Mouse (Mus musculus): ENCODE data around the gene Calcoco1.

The Calcoco1 gene

DNA sequence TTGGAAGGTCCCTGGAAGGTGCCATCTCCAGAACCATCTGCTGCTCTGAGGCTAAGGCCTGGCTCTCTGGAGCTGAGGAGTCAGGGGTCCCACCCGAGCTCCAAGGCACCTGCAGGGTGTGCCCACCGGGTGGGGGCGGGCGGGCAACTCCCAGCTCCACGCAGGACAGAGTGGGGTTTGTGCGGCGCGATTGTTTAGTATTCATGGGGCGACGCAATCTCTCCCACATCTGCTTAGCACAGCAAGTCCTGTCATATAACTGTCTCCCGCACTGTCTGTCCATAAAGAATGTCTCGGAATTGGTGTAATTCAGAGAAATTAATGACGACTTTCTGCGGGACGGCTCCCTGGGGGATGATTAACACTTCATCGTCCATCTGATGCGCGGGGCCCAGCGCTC, 15.1 kb upstream of the Calcoco1 start:
- DNase-seq (ENCODE audit: low spot score in 2 of 2) = no peak

DNA sequence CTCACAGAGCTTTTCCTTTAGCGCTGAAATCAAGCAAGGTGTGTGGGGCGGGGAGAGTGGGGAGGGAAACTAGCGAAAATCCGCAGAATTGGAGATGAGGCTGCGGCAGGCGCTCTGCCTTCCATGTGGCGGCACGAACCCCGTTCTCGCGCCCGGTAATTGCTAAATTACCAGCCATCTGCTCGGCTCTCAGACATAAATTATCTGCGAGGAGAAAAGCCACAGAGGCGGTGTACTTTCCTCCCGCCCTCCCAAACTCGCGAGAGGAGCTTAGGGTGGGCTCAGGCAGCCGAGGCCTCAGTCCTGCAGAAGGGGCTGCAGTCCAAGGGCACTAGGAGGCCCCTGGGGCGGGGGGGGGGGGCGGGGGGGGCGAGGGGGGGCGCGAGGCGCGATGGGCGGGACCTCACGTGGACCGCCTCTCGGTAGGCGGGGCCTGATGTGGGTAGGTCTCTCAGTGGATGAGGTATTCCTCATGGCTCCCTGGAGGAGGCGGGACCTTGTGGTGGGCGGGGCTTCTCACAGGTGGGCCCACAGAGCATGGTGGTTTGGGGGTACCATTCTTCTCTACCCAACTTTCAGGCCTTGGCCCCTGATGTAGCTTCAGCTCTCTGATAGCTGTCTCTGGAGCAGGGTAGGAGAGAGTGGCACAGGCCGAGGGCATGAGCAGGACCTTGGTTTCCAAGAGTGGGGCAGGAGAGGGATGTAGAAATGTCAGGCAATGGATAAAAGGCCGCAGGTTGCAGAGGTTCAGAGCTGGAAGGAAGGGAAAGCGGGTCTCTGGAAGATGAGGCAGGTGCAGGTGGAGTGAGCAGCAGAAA, 14.4 kb upstream of the Calcoco1 start:
- DNase-seq (ENCODE audit: low spot score in 2 of 2) = no peak

DNA sequence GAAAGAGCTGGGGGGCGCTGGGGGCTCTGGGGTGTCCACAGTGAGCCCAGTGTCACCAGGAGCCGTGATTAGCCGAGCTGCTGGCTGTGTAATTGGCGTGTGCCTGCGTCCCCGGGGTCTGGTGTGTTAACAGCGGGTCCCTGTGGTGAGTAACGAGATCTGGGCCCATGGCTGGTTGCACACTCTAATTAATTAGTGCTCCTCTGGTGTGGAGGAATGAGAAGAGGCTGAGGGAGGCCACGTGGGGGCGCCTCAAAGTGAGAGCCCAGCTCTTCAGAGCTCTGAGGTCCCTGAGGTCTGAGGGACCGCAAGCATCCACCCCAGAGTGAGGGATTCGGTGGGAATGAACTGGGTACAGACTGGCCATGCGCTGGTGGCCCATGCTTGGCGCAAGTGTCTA, 13.1 kb upstream of the Calcoco1 start:
- DNase-seq (ENCODE audit: low spot score in 2 of 2) = no peak

DNA sequence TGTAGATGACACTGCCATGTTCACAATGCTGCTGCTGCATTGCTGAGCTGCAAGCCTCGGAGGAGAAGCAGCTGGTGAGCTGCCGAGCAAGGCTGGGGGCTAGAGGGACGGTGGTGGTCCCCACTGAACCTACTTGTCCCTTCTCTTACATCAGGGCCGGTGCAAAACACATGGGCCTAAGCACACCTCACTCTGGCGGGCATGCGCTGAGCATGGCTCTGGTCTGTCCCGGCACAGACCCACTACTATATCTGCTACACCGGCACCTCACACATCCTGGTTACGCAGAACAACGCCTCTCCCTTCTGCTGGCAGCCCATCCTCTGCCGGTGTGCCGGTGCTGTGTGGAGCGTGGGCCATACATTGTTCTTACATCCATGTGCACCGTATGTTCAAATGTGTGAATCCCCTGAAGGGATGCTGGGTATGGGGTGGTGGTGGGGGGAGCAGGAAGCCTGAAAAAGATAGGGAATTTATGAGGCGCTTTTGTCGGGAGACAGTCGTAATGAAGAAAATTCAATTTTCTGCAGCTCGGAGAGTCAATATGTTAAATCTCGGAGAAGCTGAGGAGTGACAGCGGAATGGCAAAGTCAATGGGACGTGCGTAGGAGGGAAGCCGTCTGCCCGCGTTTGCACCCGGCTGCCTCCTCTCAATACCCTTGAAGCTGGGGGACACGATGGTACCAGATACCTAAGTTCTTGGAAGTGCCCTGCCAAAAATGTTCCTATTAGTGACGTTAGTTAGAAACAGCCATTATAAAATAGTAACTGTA, 12.0 kb upstream of the Calcoco1 start:
- DNase-seq (ENCODE audit: low spot score in 2 of 2) = no peak

DNA sequence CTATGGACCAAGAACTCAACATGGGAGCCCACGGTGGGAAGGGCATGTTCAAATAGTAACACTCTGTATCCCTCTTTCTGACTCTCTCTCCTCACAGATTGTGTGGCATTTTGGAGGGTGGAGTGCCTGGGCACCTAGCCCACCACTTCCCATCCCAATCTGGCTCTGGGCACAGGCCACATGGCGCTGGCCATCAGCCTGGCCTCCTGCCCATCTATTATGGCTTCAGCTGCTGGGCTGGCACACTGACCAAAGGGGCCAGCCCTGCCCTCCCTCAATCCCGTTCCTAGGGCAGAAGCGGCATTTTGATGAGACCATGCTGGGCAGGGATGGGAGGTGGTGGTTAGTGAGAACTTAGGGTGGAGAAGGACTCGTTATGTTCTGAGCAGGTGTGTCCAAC, 11.3 kb upstream of the Calcoco1 start:
- no peak for DNase-seq (ENCODE audit: low spot score in 2 of 2)

DNA sequence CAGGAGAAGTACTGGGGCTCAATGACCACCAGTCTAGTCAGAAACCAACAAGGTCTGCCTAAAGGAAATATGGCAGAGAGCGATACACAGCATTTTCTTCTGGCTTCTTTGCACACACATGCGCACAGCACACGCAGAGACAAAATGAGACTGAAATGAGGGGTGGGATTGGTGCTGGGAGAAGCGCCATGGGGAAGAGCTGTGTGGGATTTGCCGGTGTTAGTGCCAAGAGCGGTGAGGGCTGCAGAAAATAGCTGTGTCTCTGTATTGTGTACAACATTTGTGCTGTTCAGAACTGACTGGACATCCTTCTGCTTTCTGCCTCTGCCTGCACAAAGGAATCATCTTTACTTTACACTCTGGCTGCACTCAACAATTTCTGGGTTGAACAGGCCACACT, 10.4 kb upstream of the Calcoco1 start:
- no peak for DNase-seq (ENCODE audit: low spot score in 2 of 2)

DNA sequence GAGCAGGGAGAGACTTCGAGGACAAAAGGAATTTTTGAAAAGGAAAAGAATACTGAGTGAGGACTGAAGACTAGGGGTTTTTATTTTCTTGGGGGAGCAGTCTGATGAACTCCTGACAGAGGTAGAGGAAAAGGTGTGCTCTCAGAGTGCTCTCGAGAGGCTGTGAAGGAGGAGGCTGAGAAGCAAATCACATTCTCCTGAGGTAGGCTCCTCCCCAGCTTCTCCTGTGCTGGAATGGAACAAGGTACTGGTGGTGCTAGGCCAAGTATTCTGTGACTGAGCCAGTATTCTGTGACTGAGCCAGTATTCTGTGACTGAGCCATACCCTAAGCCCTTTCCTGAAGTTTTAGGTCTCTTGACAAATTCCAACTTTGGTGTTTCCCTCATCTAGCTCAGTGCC, 6.0 kb upstream of the Calcoco1 start:
- no peak for DNase-seq (ENCODE audit: low spot score in 2 of 2)

DNA sequence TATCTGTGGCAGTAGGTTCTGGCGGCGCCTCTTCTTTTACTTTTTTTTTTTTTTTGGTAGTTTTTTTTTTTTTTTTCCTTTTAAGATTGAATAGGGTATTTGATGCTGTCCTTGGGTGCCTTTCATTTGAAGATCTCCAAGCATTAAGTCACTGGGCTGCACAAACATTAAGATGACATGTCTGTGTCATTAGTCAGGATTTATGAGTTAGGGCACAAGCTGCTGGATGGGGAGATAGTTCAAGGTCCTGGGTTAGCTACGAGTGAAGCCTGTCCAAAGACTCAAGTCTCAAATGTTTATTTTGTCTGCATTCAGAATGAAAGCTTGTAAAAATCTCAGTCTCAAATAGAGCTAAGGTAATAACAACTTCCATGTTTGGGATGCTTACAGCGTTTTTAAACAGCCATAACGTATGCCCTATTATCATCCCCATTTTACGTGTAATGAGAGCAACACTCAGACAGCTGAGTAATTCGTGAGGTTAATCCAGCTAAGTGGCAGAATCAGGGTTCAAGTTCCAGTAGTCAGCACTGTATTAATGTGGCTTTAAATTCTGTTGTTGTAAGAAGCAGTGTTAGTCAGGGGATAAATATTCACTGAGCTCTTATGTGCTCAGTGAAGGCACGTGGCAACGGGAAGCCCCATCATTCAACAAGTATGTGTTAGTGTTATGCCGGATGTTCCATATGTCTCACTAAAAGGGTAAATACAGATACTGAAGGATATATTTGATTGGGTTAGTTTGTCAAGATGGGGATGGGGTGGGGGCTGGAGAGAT, 1.6 kb upstream of the Calcoco1 start:
- DNase-seq (ENCODE audit: low spot score in 2 of 2) = no peak

DNA sequence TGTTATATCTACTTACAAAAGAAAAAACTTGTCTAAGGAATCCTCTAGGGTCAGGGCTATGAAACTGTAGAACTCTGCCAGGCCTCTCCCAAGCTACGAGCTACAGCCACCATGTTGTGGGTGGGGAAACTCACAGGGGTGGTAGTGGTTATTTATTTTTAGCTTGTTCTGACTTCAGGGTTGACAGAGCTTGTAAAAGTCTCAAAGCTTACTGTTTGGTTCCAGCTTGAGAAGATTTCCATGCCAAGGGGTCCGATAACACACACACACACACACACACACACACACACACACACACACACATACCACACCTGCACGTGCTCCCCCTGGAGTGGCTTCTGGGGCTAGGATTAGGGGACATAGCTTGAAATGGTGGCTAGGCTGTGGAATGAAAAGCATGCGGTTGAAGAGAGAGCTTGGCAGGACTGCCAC, 538 bp upstream of the Calcoco1 start:
- DNase-seq (ENCODE audit: low spot score in 2 of 2) = no peak

DNA sequence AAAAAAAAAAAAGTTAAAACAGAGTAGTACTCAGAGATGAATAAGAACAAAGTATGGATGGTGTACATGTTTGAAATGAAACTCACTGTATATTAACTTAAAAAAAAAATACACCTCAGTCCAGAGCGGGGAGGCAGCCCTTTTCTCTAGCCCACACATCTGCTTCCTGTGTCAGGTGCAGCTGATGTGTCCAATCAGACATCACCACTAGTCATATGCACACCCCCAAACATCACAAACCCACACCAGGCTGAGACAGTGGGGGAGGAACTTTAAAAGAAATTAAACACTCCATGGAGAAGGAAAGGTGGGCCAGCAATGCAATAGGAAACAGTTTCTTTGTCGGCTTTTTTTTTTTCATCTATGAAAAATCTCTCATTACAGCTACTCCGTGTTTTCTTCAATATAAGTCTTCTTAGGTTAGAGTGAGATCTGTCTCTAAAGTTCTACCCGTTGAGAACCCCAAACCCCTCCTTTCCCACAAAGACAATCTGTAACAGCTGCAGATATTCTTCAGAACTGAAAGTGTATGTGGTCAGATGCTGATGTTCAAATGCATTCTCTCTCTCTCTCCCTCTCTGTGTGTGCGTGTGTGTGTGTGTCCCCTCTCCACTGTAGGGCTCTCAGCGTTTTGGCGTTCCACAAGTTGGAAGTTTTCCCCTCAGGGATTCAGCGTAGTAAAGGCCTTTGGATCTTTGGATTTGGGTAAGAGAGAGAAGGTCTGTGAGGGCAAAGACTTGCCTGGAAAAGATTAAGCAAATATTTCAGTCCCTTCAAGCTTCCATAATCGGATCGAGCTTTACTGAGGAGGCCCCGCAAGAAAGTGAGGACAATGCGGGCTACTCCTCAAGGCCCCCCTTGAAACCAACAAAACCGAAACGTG, 721 bp downstream of the Calcoco1 start:
- DNase-seq (ENCODE audit: low spot score in 2 of 2) = no peak

DNA sequence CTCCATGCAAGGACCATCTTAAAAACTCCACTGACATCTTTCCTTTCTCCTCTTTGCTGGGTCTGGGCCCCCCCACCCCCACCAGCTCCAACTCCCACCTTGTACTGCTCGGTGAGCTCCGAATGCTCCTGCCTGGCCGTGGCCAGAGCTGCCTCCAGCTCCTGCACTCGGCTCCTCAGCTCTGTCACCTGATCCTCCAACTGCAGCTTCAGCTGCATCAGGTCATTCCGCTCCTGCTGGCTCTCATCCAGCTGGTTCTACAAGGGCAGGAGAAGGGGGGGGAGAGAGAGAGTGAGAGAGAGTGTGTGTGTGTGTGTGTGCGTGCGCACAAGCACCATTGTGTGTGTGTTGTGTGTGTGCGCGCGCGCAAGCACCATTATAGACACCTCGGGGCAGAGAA, 5.8 kb downstream of the Calcoco1 start:
- DNase-seq (ENCODE audit: low spot score in 2 of 2) = no peak

DNA sequence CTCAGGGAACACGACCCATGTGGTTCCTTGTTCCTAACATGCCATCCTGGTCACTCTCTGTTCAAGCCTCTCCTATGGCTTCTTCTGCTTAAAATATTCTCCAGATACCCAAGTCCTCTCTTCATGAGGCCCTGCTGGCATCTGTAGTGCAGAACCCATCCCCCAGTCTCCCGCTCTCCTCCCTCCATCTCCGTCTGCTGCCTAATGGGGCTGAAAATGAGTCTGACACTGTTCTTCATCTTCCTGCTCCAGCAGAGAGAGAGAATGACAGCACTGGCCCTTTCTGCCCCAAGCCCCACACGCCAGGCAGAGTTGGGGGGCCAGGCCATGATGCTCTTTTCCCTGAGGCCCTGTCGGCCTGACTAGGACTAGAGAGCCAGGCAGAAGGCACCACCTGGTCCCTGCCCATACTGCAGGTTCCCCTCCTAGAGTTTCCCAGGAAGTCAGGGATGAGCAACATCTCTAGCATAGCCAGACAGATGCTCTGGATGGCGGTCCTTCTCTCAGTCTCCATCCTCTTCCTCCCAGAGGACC, 14.2 kb downstream of the Calcoco1 start:
- no peak for DNase-seq (ENCODE audit: low spot score in 2 of 2)

DNA sequence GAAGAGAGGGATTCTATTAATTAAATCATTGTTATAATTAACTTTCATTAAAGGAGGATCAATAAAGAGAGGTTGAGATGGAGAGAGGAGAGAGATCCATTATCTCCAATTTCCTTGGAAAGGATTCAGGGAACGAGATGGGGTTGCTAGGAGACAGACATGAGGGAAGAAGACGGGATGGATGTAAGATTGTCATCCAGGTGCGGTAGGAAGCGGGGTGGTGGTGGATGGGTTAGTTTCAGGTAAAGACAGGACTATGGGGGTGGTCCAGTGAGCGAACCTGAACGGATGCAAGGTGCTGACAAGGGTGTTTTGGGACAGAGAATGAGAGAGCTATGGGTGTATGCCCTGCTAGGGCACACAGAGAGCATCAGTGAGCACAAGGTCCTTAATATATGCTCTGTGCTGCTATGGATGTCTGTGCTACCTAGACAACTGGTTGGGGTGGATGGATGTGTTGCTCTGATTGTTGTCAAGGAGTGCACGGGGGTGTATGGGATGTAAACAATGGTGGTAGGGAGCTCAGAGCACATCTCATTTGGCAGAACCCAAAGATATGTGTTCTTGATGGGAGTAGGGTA, 16.0 kb downstream of the Calcoco1 start:
- DNase-seq (ENCODE audit: low spot score in 2 of 2) = no peak

DNA sequence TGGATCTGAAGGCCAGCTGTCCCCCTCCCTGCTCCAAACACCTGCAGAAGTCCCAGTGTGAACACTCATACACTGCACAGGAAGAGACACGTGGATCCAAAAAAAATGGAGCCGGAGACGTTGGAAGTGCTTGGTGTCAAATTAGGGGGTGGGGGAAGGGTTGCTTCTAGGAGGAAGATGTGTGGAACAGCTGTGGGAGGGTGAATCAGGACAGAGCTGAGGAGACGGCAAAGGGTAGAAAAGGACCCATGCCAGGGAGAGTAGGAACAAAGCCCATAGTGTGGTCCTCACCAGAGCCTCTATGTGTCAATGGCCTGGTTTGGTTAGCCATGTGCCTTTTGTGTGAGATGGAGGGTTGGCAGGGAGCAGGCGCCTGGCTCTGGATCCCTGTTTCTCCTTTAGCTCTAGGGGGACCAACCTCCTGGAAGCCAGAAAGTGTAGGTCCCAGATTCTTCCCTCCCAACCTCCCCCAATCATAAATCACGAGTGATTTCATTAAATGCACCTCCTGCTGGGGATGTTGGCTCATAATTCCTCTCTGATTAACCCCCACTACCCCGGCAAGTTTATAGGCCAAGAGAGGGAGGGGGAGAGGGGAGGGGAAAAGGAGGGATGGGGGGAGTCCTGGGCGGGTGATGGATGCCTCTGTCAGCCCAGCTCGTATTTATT, 16.6 kb downstream of the Calcoco1 start:
- DNase-seq (ENCODE audit: low spot score in 2 of 2) = no peak

DNA sequence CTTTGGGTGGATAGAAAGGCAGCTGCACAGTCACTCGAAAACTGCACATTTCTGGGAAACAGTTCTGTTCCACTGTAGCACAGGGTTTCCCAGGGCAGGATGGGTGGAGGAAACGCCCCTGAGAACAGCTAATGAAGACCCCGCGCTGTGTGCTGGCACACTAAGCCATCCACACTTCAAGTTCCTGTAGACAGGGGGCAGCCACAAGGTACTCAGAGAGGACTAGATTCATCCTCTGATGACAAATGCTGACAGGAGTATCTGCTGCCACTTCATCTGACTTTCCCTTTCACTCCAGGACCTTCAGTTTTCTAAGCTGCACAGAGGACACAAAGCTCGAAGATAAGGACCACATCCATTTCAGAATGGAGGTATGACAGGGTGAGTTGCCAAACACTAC, 17.2 kb downstream of the Calcoco1 start:
- no peak for DNase-seq (ENCODE audit: low spot score in 2 of 2)

DNA sequence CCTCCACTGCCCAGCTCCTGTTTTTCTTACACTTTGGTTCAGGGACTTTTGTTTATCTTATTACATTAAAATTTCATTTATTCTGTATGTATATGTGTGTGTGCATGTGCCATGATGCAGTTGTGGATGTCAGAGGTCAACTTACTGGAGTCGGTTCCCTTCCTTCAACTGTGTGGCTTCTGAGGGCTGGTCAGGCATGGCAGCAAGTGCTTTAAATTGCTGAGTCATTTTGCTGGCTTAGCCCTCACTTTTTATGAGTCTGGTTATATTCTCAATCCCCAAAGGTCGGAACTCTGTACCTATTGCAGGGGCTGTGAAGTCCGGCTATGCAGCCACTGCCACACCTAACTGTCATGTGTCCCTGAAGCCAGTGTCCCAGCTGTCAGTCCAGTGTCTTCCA, 19.0 kb downstream of the Calcoco1 start:
- DNase-seq (ENCODE audit: low spot score in 2 of 2) = no peak

DNA sequence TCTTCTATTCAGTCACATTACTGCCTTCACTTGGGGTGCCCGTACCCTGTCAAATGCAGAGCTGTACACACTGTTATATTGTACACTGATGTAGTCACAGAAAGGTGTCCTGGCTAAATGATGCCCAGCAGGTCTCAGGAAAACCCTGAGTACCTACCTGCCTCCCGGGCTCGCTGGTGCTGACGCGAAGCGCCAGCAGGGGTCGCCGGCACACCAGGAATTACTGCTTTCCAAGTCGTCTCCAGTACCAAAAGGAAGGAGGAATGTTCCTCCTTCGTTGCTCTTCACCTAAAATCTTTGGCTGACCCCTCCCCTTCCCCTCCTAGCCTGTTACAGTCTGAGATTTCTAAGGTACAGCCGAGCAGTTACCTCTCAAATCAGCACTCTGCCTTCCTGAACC, 23.8 kb downstream of the Calcoco1 start:
- DNase-seq (ENCODE audit: low spot score in 2 of 2) = peak; percentile 23 to 66

DNA sequence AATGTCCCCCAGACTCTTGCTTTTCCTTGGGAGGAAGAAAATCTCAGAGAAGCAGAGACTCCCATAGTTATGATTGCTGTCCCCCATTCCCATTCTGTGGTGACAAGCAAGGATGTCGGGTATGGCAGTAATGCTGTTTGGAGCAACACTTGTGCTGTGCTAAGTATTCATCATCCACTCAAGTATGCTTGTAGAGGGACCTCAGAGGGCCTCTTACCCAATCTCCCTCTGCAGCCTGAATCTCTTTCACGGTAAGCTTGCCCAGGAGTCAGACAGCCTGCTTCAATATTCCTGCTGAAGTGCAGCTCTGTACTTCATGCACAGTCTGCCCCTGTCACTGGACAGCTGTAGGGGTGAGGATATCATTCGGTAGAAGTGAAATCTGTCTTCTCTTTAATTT, 25.1 kb downstream of the Calcoco1 start:
- no peak for DNase-seq (ENCODE audit: low spot score in 2 of 2)

DNA sequence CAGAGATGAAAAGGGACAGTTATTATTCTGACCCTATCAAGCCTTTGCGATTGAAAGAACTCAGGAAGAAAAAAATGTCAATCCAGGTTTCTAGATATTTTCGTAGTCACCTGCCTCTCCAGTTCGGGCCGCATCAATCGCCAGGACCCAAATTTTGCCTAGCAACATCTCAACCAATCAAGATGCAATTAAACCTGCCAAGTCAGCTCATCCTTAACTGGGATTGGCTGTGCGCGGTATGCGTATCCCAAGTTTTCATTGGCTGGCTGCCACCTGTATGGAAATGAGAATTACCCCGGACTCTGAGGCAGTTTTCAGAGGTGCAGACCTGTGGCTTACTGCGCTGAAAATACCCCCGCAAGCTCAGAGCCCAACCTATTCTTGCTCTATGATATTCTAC, 28.4 kb downstream of the Calcoco1 start:
- no peak for DNase-seq (ENCODE audit: low spot score in 2 of 2)

DNA sequence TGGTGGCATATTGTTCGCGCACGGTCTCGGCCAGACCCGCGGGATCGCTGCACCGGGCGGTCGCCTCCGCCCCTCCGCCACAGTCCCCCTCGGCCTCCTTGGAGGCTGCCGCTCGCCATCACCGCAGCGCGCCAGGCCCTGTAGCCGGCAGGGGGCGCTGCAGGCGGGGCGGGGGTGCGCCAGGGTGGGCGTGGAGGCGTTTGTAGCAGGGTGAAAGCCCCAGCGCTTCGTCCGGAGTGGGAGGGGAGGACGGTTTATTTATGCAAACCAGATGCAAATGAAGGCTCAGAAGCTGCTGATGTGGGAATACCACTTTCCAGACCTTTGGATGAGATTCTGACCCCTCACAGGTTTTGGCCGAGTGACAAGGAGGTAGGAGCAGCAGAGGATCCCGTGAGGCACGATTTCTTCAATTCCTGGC, 29.0 kb downstream of the Calcoco1 start:
- DNase-seq (ENCODE audit: low spot score in 2 of 2) = peak in 1 of 2 experiments; percentile 56

Measured in thymus, postnatal 10 days (tissue).